Mouse (Mus musculus): ENCODE measurements around the gene Slc44a3. TPM values are rescaled to one million over a fixed set of nuclear protein-coding genes. Genes with fewer than 3 reads are reported as not detected.

Gene Slc44a3
- polyA plus RNA-seq, 1 experiment from 2014 or later: 35.4 TPM

DNA sequence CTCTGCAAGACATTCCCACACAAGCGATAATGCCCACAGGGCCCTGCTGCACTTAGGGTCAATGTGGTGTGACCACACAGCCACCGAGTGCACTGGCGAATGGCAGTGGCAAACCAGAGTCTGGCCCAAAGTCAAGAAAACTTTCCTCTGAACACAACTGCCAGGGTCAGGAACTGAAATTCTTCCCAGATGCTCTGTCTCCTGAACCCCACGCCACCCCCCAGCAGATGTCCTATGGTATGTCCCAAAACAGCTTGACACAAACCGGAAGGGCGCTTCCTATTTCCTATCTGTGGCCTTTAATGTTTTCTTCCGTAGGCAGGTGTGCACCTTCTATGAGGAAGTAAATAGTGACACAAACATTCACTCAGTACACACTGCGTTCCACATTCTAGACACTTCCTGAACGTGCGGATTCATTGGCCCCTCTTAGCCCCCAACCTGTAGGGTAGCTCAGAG lies 65.1 kb downstream of the Slc44a3 start:
- 75% methylated on average over 10 of the region's 10 CpGs for WGBS

GRCm38 (mm10) chr3:121465795-121466194 lies 66.4 kb downstream of the Slc44a3 start:
- H3K4me3 ChIP-seq (replicated peaks): no peak overlapping the region
- no peaks in the 10 kb centered on the region for H3K27me3 ChIP-seq (replicated peaks)
- no peak overlapping the region for H3K9ac ChIP-seq
- no peak overlapping the region for H3K27ac ChIP-seq
- no peak for ATAC-seq (ENCODE audit: insufficient read depth, low FRiP score, low read depth)
- peaks cover 15% of the 10 kb centered on the region; the same call in 1 of the 2 replicates for H3K4me1 ChIP-seq
- no peaks in the 10 kb centered on the region for H3K36me3 ChIP-seq
- 77% methylated on average over 10 of the region's 10 CpGs for WGBS
- no peak overlapping the region for H3K4me2 ChIP-seq
- no peaks in the 10 kb centered on the region for H3K9me3 ChIP-seq

More for the DNA sequence above, 65.1 kb downstream of the Slc44a3 start:
- ATAC-seq (ENCODE audit: insufficient read depth, low FRiP score, low read depth): no peak
- H3K4me1 ChIP-seq: peaks cover 15% of the 10 kb centered on the region; the same call in 1 of the 2 replicates
- H3K4me3 ChIP-seq (replicated peaks): no peak overlapping the region
- no peaks in the 10 kb centered on the region for H3K36me3 ChIP-seq
- no peak overlapping the region for H3K4me2 ChIP-seq
- H3K9me3 ChIP-seq: no peaks in the 10 kb centered on the region
- H3K27ac ChIP-seq: no peak overlapping the region
- H3K27me3 ChIP-seq (replicated peaks): no peaks in the 10 kb centered on the region
- no peak overlapping the region for H3K9ac ChIP-seq

DNA sequence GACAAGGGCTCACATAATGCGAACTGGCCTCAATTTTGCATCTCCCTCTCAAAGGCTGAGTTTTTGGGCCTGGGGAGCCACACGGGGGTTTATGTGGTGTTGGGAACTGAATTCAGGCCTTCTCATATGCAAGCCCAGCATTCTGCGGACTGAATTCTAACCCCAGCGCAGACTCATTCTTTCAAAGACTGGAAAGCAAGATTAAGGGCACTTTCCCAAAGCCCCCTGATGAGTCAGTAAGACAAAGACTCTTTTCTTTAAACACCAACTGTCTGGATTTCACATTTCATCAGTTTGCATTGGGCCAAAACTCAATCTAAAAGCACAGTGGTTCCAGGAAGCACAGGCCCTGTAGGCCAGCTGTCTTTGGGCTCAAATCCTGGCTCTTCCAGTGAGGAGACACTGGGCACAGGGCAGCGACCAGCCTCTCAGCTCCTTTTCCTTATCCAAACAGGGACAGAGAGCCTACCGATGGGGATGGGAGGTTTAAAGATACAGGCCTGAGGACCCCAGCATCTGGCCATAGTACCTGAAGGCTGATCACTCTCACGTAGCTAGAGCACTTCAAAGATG lies 67.4 kb downstream of the Slc44a3 start:
- no peak for ATAC-seq (ENCODE audit: insufficient read depth, low FRiP score, low read depth)
- 64% methylated on average over 7 of the region's 7 CpGs for WGBS
- Histone ChIP-seq H3K4me1 (peaks cover 13% of the 10 kb centered on the region; the same call in 1 of the 2 replicates), H3K4me3 (replicated peaks) (no peak overlapping the region), H3K4me2 (no peak overlapping the region), H3K9ac (no peak overlapping the region), H3K36me3 (0 out of 2 replicates have a peak, but pooled peaks cover 7% of the 10 kb centered on the region), H3K9me3 (no peaks in the 10 kb centered on the region), H3K27me3 (replicated peaks) (no peaks in the 10 kb centered on the region), H3K27ac (no peak overlapping the region)

DNA sequence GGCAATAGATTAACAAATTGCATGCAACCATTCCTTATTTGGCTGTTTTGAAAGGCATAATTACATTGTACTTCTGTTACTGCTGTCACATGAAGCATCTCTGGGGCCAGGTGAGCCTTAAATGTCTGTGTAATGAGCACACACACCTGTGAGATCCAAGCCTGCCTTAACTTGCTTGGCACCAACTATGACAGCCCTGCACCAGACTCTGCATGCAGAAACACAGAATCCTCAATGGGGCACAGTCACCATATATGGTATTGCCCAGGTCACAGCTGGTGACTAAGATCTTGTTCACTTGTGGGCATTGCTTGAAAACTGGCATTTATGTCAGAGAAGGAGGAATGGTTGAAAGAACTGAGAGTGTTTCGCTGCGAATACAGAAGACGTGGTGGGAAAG lies 69.4 kb downstream of the Slc44a3 start:
- Histone ChIP-seq H3K27ac (no peak overlapping the region), H3K4me1 (peaks cover 8% of the 10 kb centered on the region; the same call in 1 of the 2 replicates), H3K4me3 (replicated peaks) (no peak overlapping the region), H3K9ac (no peak overlapping the region), H3K27me3 (replicated peaks) (no peaks in the 10 kb centered on the region), H3K9me3 (no peaks in the 10 kb centered on the region), H3K36me3 (peaks cover 15% of the 10 kb centered on the region), H3K4me2 (no peak overlapping the region)
- 88% methylated on average over 3 of the region's 3 CpGs for WGBS
- no peak for ATAC-seq (ENCODE audit: insufficient read depth, low FRiP score, low read depth)

- 93% methylated on average over 13 of the region's 13 CpGs for WGBS
- Histone ChIP-seq H3K9ac (no peak overlapping the region), H3K9me3 (no peaks in the 10 kb centered on the region), H3K36me3 (peaks cover 28% of the 10 kb centered on the region), H3K4me1 (peaks cover 8% of the 10 kb centered on the region; the same call in 1 of the 2 replicates), H3K4me2 (no peak overlapping the region), H3K4me3 (replicated peaks) (no peak overlapping the region), H3K27me3 (replicated peaks) (no peaks in the 10 kb centered on the region), H3K27ac (no peak overlapping the region)
- ATAC-seq (ENCODE audit: insufficient read depth, low FRiP score, low read depth): no peak
Observed at GRCm38 (mm10) chr3:121461477-121461876, 70.7 kb downstream of the Slc44a3 start.

DNA sequence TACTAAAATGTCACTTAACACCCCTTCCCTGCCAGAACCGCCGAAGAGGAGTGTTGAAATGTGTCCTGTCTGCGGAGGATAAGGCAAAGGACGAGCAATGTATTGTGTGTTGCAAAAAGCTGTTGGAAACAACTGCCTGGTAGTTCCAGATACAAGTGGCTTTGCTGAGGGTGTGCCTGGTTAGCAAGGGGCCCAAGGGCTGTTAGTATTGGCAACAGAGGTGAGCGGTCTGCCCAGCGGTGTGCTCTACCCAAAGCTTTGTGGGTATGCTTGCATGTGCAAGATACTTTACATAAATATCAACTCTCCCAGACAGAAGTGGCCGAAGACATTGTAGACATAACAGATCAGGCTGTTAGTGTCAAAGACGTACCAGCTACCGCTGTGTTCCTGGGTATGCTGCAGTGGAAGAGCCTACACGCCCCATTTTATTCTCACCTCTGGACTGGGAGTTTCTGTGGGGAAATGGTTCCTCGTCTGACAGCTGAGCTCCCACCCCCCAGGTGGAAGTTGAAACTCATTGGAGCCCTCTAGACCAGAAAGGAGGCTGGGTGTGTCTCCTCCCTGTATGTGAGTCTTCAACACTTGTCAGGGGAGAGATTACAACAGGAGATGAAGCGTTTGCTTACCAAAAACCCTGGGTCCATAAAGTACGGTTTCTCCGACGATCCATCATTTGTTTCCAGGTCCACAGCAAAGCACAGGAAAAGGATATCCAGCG lies 71.6 kb downstream of the Slc44a3 start:
- no peak overlapping the region for H3K27ac ChIP-seq
- no peak overlapping the region for H3K9ac ChIP-seq
- WGBS: 72% methylated on average over 16 of the region's 16 CpGs
- peaks cover 8% of the 10 kb centered on the region; the same call in 1 of the 2 replicates for H3K4me1 ChIP-seq
- H3K4me3 ChIP-seq (replicated peaks): no peak overlapping the region
- no peaks in the 10 kb centered on the region for H3K9me3 ChIP-seq
- no peak overlapping the region for H3K4me2 ChIP-seq
- no peaks in the 10 kb centered on the region for H3K27me3 ChIP-seq (replicated peaks)
- peaks cover 36% of the 10 kb centered on the region for H3K36me3 ChIP-seq
- ATAC-seq (ENCODE audit: insufficient read depth, low FRiP score, low read depth): peak; percentile 76; the same call in 1 of the 2 replicates

- Histone ChIP-seq H3K9ac (no peak overlapping the region), H3K9me3 (no peaks in the 10 kb centered on the region), H3K36me3 (peaks cover 42% of the 10 kb centered on the region), H3K27me3 (replicated peaks) (no peaks in the 10 kb centered on the region), H3K4me2 (no peak overlapping the region), H3K27ac (peak overlapping the region; percentile 35; the same call in 1 of the 2 replicates), H3K4me1 (peaks cover 4% of the 10 kb centered on the region; the same call in 1 of the 2 replicates), H3K4me3 (replicated peaks) (no peak overlapping the region)
- WGBS: 53% methylated on average over 14 of the region's 14 CpGs
- ATAC-seq (ENCODE audit: insufficient read depth, low FRiP score, low read depth): no peak
Observed at GRCm38 (mm10) chr3:121458545-121459492, 73.4 kb downstream of the Slc44a3 start.

GRCm38 (mm10) chr3:121451404-121451803 lies 80.8 kb downstream of the Slc44a3 start:
- H3K9ac ChIP-seq: no peak overlapping the region
- H3K27me3 ChIP-seq (replicated peaks): no peaks in the 10 kb centered on the region
- no peak overlapping the region for H3K4me2 ChIP-seq
- peaks cover 37% of the 10 kb centered on the region for H3K36me3 ChIP-seq
- 69% methylated on average over 10 of the region's 10 CpGs for WGBS
- no peak overlapping the region for H3K27ac ChIP-seq
- H3K4me3 ChIP-seq (replicated peaks): no peak overlapping the region
- no peaks in the 10 kb centered on the region for H3K9me3 ChIP-seq
- ATAC-seq (ENCODE audit: insufficient read depth, low FRiP score, low read depth): no peak
- H3K4me1 ChIP-seq: 0 out of 2 replicates have a peak, but pooled peaks cover 5% of the 10 kb centered on the region

- H3K27ac ChIP-seq: peak overlapping the region; percentile 0; the same call in 1 of the 2 replicates
- H3K4me3 ChIP-seq (replicated peaks): no peak overlapping the region
- H3K9ac ChIP-seq: no peak overlapping the region
- H3K27me3 ChIP-seq (replicated peaks): no peaks in the 10 kb centered on the region
- H3K4me2 ChIP-seq: no peak overlapping the region
- H3K4me1 ChIP-seq: 0 out of 2 replicates have a peak, but pooled peaks cover 5% of the 10 kb centered on the region
- WGBS: 61% methylated on average over 8 of the region's 8 CpGs
- peaks cover 26% of the 10 kb centered on the region for H3K36me3 ChIP-seq
- ATAC-seq (ENCODE audit: insufficient read depth, low FRiP score, low read depth): peak; percentile 54; the same call in 1 of the 2 replicates
- H3K9me3 ChIP-seq: no peaks in the 10 kb centered on the region
Observed at GRCm38 (mm10) chr3:121449527-121449926, 82.7 kb downstream of the Slc44a3 start.

DNA sequence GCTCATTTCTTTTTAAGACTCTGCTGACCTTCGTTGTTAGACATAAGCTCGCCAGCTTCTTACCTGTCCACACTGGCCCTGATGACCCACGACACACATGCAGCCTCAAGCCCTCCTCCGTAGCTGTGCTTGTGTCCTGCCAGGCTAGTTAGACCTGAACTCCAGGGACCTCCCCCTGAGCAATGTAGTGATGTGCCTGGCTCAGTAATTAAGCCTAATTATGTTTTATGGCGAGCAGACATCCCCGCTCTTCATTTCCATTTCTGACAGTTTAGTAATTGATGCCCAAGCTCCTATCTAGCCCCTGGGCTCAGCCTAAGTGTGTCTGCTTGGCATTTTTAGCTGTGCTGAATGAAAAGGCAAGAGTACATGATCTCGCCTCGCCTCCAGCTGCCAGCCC lies 83.6 kb downstream of the Slc44a3 start:
- Histone ChIP-seq H3K4me1 (0 out of 2 replicates have a peak, but pooled peaks cover 5% of the 10 kb centered on the region), H3K27me3 (replicated peaks) (no peaks in the 10 kb centered on the region), H3K4me2 (no peak overlapping the region), H3K9ac (no peak overlapping the region), H3K36me3 (peaks cover 24% of the 10 kb centered on the region), H3K9me3 (no peaks in the 10 kb centered on the region), H3K4me3 (replicated peaks) (no peak overlapping the region), H3K27ac (0 out of 2 replicates have a peak overlapping the region, but pooled peaks have one; percentile 3)
- ATAC-seq (ENCODE audit: insufficient read depth, low FRiP score, low read depth): no peak
- WGBS: 81% methylated on average over 8 of the region's 8 CpGs

- Histone ChIP-seq H3K9ac (no peak overlapping the region), H3K36me3 (peaks cover 24% of the 10 kb centered on the region), H3K4me3 (replicated peaks) (no peak overlapping the region), H3K27ac (peak overlapping the region; percentile 37; the same call in 1 of the 2 replicates), H3K9me3 (no peaks in the 10 kb centered on the region), H3K4me1 (0 out of 2 replicates have a peak, but pooled peaks cover 9% of the 10 kb centered on the region), H3K4me2 (0 out of 2 replicates have a peak overlapping the region, but pooled peaks have one; percentile 8), H3K27me3 (replicated peaks) (no peaks in the 10 kb centered on the region)
- WGBS: 46% methylated on average over 11 of the region's 11 CpGs
- peak; percentile 36; the same call in 1 of the 2 replicates for ATAC-seq (ENCODE audit: insufficient read depth, low FRiP score, low read depth)
Observed at GRCm38 (mm10) chr3:121448029-121448468, 84.2 kb downstream of the Slc44a3 start.
